Mouse (Mus musculus): ENCODE measurements at regions not wholly inside any gene's neighbourhood (a gene's known extent, or its start where the extent isn't known, plus 50 kb on each side); places are given as distances from the start of the nearest gene placed in this dataset.

- dilution Hi-C loops (cut with MboI; ENCODE audit: extremely low pct_ligation_motif_present, extremely low pct_unique_long_range_greater_than_20kb, low sequenced_read_pairs) (no loop called here), in situ Hi-C loops (cut with MboI; ENCODE audit: low pct_ligation_motif_present, low pct_unique_long_range_greater_than_20kb, low sequenced_read_pairs) (no loop called here)
- Histone ChIP-seq H3K4me1 (ENCODE audit: control insufficient read depth in 1 of 2, insufficient read depth in 2 of 2) (no peaks in the 10 kb centered on the region), H3K27me3 (replicated peaks) (peaks cover 57% of the 10 kb centered on the region), H3K4me2 (ENCODE audit: insufficient read depth, low read depth, poor library complexity, severe bottlenecking) (no peak overlapping the region), H3K79me2 (replicated peaks; ENCODE audit: control insufficient read depth, extremely low read depth, insufficient read depth, poor library complexity, severe bottlenecking) (no peaks in the 10 kb centered on the region), H3K4me3 (replicated peaks in 1 of 3; ENCODE audit: low read depth in 2 of 3, low read length in 2 of 3, poor library complexity in 1 of 3) (no peak overlapping the region), H3K9ac (ENCODE audit: insufficient read depth, low read depth) (no peak overlapping the region), H3K9me3 (replicated peaks; ENCODE audit: low read length) (peaks cover 18% of the 10 kb centered on the region), H3K27ac (ENCODE audit: insufficient read depth, low read depth) (no peak overlapping the region), H3K36me3 (replicated peaks in 1 of 2; ENCODE audit: control insufficient read depth in 1 of 2, insufficient read depth in 1 of 2, low read length in 1 of 2) (no peaks in the 10 kb centered on the region)
- no peak for TF ChIP-seq ELF1 (IDR thresholded peaks at IDR 0.05; ENCODE audit: low read depth, low read length)
- TF ChIP-seq MAX (IDR thresholded peaks at IDR 0.05; ENCODE audit: low read length) = no peak
- TF ChIP-seq MYC (IDR thresholded peaks at IDR 0.05; ENCODE audit: low read depth, low read length) = no peak
- TF ChIP-seq MXI1 (IDR thresholded peaks at IDR 0.05; ENCODE audit: low read depth, low read length) = no peak
- no peak for TF ChIP-seq SMC3 (IDR thresholded peaks at IDR 0.05; ENCODE audit: low read depth, low read length)
- no peak for TF ChIP-seq CHD1 (IDR thresholded peaks at IDR 0.05; ENCODE audit: low read depth, low read length)
- no peak for TF ChIP-seq MEF2A (IDR thresholded peaks at IDR 0.05; ENCODE audit: borderline replicate concordance, low read depth, low read length)
- no peak for DNase-seq (ENCODE audit: extremely low read depth)
Observed at GRCm38 (mm10) chr1:92338589-92338988, 135.1 kb downstream of the Ndufa10 start.

GRCm38 (mm10) chr1:92337450-92337849, 136.2 kb downstream of the Ndufa10 start:
- Histone ChIP-seq H3K36me3 (replicated peaks in 1 of 2; ENCODE audit: control insufficient read depth in 1 of 2, insufficient read depth in 1 of 2, low read length in 1 of 2) (no peaks in the 10 kb centered on the region), H3K9me3 (replicated peaks; ENCODE audit: low read length) (peaks cover 21% of the 10 kb centered on the region), H3K4me1 (ENCODE audit: control insufficient read depth in 1 of 2, insufficient read depth in 2 of 2) (no peaks in the 10 kb centered on the region), H3K9ac (ENCODE audit: insufficient read depth, low read depth) (no peak overlapping the region), H3K27me3 (replicated peaks) (peaks cover 60% of the 10 kb centered on the region), H3K79me2 (replicated peaks; ENCODE audit: control insufficient read depth, extremely low read depth, insufficient read depth, poor library complexity, severe bottlenecking) (no peaks in the 10 kb centered on the region), H3K27ac (ENCODE audit: insufficient read depth, low read depth) (no peak overlapping the region), H3K4me3 (replicated peaks in 1 of 3; ENCODE audit: low read depth in 2 of 3, low read length in 2 of 3, poor library complexity in 1 of 3) (no peak overlapping the region), H3K4me2 (ENCODE audit: insufficient read depth, low read depth, poor library complexity, severe bottlenecking) (no peak overlapping the region)
- in situ Hi-C loops (cut with MboI; ENCODE audit: low pct_ligation_motif_present, low pct_unique_long_range_greater_than_20kb, low sequenced_read_pairs) (no loop called here), dilution Hi-C loops (cut with MboI; ENCODE audit: extremely low pct_ligation_motif_present, extremely low pct_unique_long_range_greater_than_20kb, low sequenced_read_pairs) (no loop called here)
- no peak for TF ChIP-seq ZNF384 (IDR thresholded peaks at IDR 0.05; ENCODE audit: low read depth, low read length)
- TF ChIP-seq SIN3A (IDR thresholded peaks at IDR 0.05; ENCODE audit: low read length) = no peak
- TF ChIP-seq IRF4 (IDR thresholded peaks at IDR 0.05; ENCODE audit: low read depth, low read length) = no peak
- TF ChIP-seq MAFK (IDR thresholded peaks at IDR 0.05; ENCODE audit: insufficient replicate concordance, low read length) = no peak
- no peak for TF ChIP-seq ZMIZ1 (IDR thresholded peaks at IDR 0.05; ENCODE audit: low read depth, low read length)
- TF ChIP-seq NRF1 (IDR thresholded peaks at IDR 0.05; ENCODE audit: low read depth, low read length) = no peak
- TF ChIP-seq CHD2 (IDR thresholded peaks at IDR 0.05; ENCODE audit: low read length) = no peak
- DNase-seq (ENCODE audit: extremely low read depth) = no peak

GRCm38 (mm10) chr1:92332248-92332584, 136.7 kb upstream of the Hdac4 start:
- TF ChIP-seq ELF1 (IDR thresholded peaks at IDR 0.05; ENCODE audit: low read depth, low read length) (no peak), PAX5 (IDR thresholded peaks at IDR 0.05; ENCODE audit: low read length) (no peak), MEF2A (IDR thresholded peaks at IDR 0.05; ENCODE audit: borderline replicate concordance, low read depth, low read length) (no peak), MAX (IDR thresholded peaks at IDR 0.05; ENCODE audit: low read length) (no peak), ZC3H11A (IDR thresholded peaks at IDR 0.05; ENCODE audit: low read depth, low read length) (no peak), ZKSCAN1 (IDR thresholded peaks at IDR 0.05; ENCODE audit: borderline replicate concordance, low read depth, low read length) (no peak), POLR2A (IDR thresholded peaks at IDR 0.05; ENCODE audit: low read depth, low read length) (no peak), ZMIZ1 (IDR thresholded peaks at IDR 0.05; ENCODE audit: low read depth, low read length) (no peak), MYC (IDR thresholded peaks at IDR 0.05; ENCODE audit: low read depth, low read length) (no peak), CHD1 (IDR thresholded peaks at IDR 0.05; ENCODE audit: low read depth, low read length) (no peak), POLR2AphosphoS2 (IDR thresholded peaks at IDR 0.05; ENCODE audit: low read depth, low read length) (no peak), RAD21 (IDR thresholded peaks at IDR 0.05; ENCODE audit: low read depth, low read length) (no peak), CTCF (conservative IDR thresholded peaks at IDR 0.05 in 1 of 2, IDR thresholded peaks at IDR 0.05 in 1 of 2; ENCODE audit: low read depth in 2 of 2, low read length in 2 of 2) (no peak), JUN (IDR thresholded peaks at IDR 0.05; ENCODE audit: insufficient read depth, low read depth, low read length) (no peak), RCOR1 (conservative IDR thresholded peaks at IDR 0.05; ENCODE audit: low read depth, low read length) (no peak), JUND (conservative IDR thresholded peaks at IDR 0.05; ENCODE audit: low read depth, low read length) (no peak)
- Histone ChIP-seq H3K79me2 (replicated peaks; ENCODE audit: control insufficient read depth, extremely low read depth, insufficient read depth, poor library complexity, severe bottlenecking) (no peaks in the 10 kb centered on the region), H3K4me3 (replicated peaks in 1 of 3; ENCODE audit: low read depth in 2 of 3, low read length in 2 of 3, poor library complexity in 1 of 3) (no peak overlapping the region), H3K9ac (ENCODE audit: insufficient read depth, low read depth) (no peak overlapping the region), H3K9me3 (replicated peaks; ENCODE audit: low read length) (peaks cover 12% of the 10 kb centered on the region), H3K27ac (ENCODE audit: insufficient read depth, low read depth) (no peak overlapping the region), H3K4me2 (ENCODE audit: insufficient read depth, low read depth, poor library complexity, severe bottlenecking) (no peak overlapping the region), H3K4me1 (ENCODE audit: control insufficient read depth in 1 of 2, insufficient read depth in 2 of 2) (no peaks in the 10 kb centered on the region), H3K36me3 (replicated peaks in 1 of 2; ENCODE audit: control insufficient read depth in 1 of 2, insufficient read depth in 1 of 2, low read length in 1 of 2) (no peaks in the 10 kb centered on the region), H3K27me3 (replicated peaks) (peaks cover 72% of the 10 kb centered on the region)
- dilution Hi-C loops (cut with MboI; ENCODE audit: extremely low pct_ligation_motif_present, extremely low pct_unique_long_range_greater_than_20kb, low sequenced_read_pairs) (no loop called here), in situ Hi-C loops (cut with MboI; ENCODE audit: low pct_ligation_motif_present, low pct_unique_long_range_greater_than_20kb, low sequenced_read_pairs) (no loop called here)
- DNase-seq (ENCODE audit: extremely low read depth) = no peak

Measured in CH12.LX (cell line).